Mouse (Mus musculus) G1E (cell line): ENCODE results near the gene Krt34.

Experiments used
- CTCF ChIP-seq: IDR thresholded peaks from 2 replicates; pipeline ENCODE4 v1.5.1; 2012; ENCODE audit warnings: low read depth, low read length, inconsistent platforms, mixed read lengths
- GATA1 ChIP-seq: IDR thresholded peaks from 2 replicates; pipeline ENCODE4 v1.6.1; 2012; ENCODE audit warnings: borderline replicate concordance, low read length, inconsistent platforms, mixed read lengths
- GATA2 ChIP-seq: IDR thresholded peaks from 2 replicates; pipeline ENCODE4 v1.6.1; 2012; ENCODE audit warnings: low read depth, low read length, inconsistent platforms, borderline replicate concordance
- POLR2AphosphoS5 ChIP-seq: IDR thresholded peaks from 2 replicates; pipeline ENCODE4 v1.6.1; 2012; ENCODE audit warnings: low read depth, low read length, inconsistent platforms; ENCODE audit not compliant: insufficient replicate concordance
- TAL1 ChIP-seq: conservative IDR thresholded peaks from 2 replicates; pipeline ENCODE4 v1.6.1; 2012; ENCODE audit warnings: low read depth, low read length, inconsistent platforms, mixed read lengths

DNA sequence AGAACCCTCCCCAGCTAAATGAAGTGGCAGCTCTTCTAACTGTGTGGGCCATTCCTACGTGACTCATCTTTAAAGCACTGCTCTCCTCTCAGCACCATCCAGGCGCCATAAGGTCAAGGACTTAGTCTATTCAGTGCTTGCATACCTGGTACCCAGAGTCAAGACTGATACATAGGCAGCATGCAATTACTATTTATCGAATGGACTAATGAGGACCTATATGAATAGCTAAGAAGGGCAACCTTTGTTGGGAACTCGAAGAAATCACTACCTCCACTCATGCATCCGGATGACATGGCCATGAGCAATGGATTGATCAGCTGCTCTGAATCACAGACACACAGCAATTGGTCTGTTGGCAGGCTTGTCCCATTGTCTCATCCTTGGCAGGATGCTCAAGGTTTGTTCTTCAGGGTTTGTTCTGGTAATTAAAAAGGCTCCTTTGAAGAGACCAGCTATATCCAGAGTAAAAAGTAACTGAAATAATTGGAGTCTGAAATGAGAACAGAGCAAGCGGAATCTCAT, 51.4 kb downstream of the Krt34 start:
- TF ChIP-seq CTCF (no peak), POLR2AphosphoS5 (no peak), TAL1 (no peak), GATA1 (no peak), GATA2 (no peak)
